Mouse (Mus musculus) kidney, adult 11 months (tissue): Measurements from ENCODE around the gene Dnajc7.

Experiments
- DNase-seq: peaks from one replicate; pipeline ENCODE4 v3.0.0; 2022

Gene Dnajc7

DNA sequence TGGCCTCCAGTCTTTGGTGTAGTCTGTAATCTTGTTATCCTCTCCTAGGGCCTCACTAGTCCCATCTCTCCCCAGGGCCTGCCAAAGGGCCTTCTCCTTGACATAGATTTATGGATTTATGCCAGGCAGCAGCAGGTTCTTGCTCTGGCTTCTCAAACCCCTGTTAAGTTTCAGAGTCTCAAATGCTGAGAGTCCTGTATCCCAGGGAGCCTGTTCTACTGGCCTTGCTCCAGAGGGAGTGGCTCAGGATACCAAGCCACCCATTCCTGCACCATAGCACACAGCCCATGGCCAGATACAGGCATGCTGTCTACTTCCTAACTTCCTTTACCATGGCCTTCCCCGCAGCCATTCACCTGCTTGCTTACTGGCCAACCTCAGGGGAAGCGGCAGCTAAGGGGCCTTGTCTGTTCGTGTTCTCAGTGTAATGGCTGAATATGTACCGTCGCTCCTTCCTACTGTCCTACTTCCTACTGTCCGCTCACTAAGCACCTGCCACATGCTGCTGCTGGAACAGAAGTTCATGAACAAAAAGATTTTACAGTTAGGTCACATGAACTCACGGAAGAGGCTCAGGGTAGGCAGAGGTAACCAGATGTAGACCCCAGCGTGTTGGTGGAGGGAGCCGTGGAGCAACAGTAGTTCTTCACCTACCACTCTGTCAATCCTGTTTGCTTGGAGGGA, 40.7 kb downstream of the Dnajc7 start:
- DNase-seq, result no peak

DNA sequence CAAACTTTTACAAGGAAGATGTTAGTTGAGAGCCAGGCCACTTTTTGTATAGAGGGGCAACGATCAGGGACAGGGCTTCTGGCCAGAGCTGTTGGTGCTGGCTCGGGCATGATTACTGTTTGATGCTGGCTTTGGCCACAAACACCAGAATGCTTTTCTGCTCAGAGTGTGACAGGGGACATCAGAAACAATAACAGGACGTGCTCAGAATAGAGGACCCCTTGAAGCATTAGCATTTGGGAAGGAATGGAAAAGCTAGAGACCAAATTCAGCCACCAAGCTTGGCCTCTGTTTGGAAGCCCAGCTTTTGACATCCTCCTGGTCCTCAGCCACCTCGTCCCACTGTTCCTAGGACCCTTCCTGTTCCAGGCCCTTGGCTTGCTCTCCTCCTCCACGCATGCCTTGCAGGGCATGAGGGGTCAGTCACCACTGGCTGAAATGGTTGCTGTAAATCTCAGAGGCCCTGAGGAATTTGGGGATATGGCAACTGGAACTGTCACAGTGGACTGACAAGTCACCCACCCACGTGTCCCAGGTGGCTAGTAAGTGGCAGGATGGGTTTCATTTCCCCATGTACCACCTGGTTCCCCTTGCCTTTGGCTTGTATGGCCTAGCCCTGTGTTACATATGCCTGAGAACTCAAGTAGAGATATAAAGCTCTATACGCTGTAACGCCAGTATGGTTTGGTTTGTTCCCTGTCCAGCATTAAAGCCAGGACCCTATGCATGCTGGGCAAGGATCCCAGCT, 41.9 kb downstream of the Dnajc7 start:
- DNase-seq, result no peak

DNA sequence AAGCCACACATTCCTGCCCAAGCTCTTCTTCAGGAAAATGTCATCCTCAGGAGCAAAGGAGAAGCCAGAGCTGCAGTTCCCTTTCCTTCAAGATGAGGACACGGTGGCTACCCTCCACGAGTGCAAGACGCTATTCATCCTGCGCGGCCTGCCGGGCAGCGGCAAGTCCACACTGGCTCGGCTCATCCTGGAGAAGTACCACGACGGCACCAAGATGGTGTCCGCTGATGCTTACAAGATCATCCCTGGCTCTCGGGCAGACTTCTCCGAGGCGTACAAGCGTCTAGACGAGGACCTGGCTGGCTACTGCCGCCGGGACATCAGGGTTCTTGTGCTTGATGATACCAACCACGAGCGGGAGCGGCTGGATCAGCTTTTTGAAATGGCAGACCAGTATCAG, 43.7 kb downstream of the Dnajc7 start:
- DNase-seq, result no peak

DNA sequence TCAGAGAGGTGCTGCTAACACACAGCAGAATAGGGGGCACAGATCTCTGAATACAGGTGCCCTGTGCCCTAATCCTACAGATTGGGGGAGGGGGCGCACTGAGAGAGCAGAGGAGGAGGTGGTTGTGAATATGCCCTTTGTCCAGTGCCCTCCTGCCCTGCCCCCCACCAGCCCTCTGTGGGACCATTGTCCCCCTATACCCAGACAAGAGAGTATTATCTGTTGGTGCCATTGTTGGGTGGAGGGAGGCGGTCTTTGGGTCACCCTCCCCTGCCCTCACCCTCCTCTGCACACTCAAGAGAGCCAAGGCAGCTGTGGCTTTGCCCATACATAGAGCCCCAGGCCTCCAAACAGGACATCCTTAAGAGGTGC, 44.5 kb downstream of the Dnajc7 start:
- DNase-seq, result peak; percentile 19

DNA sequence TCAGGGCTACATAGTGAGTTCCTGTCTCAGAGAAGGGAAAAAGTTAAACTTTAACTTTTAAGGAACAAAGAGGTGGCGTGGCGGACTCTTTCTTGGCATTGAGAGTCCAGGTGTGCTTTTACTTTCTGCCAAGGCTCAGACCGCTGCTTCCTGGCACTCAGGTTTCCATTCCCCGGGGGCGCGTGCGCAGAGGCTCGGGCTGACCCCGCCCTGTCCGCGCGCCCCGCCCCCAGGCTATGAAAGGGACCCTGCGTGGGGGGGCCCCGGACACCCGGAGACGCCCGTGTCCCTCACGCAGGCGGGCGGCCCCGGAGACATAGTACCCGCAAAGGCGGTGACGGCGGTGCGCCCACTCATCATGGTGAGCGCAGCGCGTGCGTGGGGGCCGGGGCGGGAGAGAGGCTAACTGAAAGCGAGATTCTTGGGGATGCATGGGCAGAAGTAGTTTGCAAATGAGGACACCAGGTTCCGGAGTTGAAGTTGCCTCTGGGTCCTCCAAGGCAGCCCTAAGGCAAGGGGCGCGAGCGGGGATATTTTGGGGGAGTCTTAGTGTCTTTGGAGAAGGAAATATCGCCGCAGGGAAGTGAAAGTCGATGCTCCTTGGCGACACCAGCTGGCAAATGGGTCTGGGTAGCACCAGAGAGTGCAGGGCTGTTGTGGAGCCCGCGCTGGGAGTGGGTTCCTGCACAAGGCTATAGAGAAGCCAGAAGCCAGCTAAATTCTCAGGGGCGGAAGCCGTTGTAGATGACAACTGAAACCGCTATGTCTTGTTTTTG, 45.1 kb downstream of the Dnajc7 start, which contains the start of gene Cnp:
Gene Cnp (plus strand): TSS at position 197 of the 776 bp plus-strand sequence.
- peak; percentile 78 for DNase-seq

DNA sequence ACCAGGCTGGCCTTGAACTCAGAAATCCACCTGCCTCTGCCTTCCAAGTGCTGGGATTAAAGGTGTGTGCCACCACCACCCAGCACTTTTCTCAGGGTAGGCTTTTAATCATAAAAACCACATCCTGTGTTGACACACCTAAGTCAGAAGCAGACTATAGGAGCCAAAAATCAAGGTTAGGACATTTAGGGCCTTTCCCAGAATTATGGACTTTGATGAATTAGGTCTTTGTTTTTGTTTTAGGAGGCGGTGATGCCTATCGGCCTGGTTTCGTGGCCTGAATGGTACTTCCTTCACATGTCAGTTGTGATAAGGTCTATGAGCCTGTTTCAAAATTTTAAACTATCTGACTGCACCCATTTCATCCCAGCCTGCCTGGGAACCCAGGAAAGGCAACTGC, 45.8 kb downstream of the Dnajc7 start:
- no peak for DNase-seq

DNA sequence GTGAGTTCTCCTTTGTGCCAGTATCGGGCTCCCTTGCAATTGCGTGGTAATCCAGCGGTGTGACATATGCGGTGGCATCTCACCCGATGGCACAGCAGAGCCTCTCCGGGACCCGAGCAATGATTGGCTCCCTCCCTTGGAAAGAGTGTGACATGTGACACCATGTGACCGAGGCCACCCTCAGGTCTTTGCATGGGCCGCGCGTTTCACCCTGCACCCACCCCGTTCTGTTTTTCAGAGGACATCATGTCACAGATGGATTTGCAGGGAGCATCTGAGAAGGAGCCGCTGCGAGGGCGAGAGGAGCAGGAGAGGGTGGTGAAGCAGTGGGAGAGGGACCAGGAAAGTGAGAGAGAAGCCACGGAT, 48.8 kb downstream of the Dnajc7 start:
- DNase-seq, result no peak

DNA sequence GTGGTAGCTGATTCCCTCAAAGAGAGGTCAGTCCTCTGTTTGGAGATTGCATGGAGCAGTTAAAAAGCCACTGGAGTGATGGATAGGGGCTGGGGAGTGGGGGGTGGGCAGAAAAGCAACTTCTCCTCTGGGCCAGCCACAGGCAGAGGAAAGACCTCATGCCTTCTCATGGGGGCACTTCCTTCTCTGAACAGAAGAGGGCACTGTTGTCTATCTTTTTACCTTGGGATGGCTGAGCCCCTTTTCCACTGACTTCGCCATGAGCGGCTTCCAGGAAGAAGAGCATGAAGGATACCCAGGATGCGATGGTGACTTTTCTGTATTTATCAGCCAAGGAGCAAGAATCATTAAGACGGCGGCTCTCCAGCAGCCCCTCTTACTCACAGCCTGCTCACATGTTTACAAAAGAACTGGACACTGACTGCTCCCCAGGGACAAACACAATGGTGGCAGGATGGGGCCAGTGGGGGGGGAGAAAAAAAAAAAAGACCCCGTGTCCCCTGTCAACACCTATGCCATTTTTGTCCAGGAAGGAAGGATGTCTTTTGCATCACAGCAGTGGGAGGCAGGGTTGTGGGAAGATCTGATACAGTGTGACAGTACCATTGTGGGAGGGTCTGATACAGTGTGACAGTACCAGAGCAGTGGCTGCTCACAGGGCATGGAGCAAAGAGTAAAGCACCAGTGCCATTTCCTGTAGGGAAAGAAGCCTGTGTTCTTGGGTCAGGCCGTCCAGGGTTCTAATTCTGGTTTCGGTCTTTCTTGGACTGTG, 49.4 kb downstream of the Dnajc7 start:
- DNase-seq, result peak; percentile 55

DNA sequence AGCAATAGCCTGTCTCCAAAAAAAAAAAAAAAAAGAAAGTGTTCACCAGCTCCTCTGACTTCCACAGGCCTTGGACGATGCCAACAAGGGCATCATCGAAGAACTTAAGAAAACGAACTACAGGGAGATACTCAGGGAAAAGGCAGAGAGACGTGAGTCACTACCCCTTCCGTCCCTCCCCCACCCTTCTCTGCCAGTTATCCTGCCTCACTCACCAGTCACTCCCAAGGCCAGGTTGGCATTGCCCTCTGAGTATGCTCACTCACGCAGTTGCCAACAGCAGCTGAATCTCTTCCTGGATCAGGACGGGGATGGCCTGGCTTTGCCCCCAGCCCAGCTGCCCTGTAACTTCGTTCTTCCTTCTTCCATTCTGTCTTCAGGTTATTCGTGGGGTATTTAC, 50.2 kb downstream of the Dnajc7 start:
- DNase-seq, result no peak

DNA sequence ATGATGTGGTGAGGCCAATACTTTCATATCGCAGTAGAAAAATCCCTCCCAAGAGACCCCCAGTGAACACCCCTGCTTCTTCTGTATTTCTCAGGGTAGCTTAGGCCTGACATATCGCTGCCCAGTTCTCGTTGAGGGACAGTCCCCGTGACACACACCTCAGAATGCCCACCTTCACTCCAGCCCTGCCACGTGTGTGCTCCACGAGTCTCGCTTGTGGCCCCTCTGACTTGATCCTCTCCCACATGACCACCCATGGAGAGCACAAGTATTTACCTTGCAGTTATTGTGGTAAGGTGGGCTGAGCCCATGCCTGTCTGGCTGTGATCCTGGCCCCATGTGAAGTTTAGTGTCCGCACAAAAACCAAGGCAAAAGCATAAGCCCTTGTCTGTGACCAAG, 51.3 kb downstream of the Dnajc7 start:
- no peak for DNase-seq

DNA sequence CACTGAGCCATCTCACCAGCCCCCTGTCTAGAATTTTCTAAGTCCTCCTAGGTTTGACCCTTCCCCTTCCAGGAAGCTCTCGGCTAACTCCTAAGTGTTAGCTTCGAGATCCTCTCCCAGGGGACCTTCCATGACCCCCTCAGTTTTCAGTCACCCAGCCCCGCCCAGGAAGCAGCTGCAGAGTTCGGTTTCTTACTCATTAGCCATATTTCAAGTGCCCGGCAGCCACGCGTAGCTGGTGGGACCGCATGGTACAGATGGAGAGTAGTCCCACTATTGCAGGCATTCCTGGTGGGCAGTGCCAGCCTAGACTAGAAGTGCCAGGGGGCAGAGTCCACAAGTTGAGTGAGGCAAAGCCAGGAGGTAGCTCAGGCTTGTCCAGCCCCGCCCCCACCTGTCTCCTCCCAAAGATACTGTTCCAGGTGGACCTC, 52.1 kb downstream of the Dnajc7 start:
- peak; percentile 67 for DNase-seq

DNA sequence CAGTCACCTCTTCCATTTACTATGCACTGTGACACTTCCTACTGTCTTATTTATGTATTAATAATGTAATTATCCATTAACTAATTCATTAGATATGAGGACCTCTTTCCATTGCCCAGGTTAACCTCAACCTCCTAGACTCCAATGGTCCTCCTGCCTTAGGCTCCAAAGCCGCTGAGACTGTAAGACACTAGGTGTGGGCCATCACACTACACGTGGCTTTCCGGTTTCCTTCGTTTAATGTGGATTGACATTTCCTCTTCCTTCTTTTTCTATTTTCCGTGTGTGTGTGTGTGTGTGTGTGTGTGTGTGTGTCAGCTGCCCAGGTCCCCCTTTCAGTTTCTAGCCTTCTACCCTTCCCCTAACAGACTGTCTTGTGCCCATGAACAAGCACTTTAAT, 52.7 kb downstream of the Dnajc7 start:
- no peak for DNase-seq

DNA sequence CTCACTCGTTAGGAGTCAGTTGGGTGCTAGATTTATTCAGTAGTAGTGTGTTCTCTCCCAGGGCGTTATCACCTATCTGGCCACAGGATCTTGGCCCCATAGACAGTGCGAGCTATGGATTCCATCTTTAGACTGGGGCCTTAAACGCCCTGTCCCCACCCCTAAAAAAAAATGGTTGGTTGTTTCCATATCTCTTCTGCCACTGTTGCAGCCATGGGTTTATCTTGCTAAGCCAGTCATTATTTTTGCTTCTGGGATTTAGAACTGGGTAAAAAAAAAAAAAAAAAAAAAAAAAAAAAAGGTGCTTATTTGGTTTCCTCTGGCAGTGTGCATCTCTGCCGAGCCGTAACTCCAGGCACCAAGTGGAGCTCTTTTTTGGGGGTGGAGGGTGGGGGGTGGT, 55.3 kb downstream of the Dnajc7 start:
- no peak for DNase-seq

DNA sequence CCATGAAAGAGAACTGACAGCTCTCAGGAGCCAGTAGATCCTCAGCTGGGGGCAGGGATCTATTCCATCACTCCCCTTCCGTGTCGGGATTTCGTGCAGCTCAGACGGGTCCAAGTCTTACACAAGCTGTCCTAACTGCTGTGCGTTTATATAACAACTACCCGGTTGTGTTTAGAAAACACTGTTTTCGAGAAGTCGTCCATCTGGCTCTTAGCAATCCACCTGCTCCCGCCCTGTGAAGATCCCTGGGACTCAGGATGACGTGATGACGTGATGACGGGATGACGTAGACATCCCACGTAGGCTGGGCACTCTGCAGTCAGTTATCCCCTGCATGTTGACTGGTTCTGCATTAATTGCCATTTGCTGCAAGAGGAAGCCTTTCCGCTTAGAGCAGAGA, 55.7 kb downstream of the Dnajc7 start:
- DNase-seq, result no peak

DNA sequence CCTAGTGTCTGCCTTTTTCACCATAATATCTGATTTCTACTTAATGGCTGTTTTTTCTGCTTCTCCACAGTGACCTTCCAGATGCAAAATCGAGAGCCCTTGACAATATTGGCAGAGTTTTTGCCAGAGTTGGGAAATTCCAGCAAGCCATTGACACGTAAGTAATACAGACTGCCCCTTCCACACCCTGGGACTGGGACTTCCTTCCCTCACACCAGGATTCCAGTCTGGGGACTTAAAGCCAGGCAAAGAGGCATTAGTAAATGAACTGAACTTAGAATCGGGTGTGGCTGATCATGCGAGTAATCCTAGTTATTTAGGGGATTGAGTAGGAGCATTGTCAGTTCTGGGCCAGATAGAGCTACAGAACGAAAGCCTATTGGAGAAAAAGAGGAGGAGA, 58.2 kb downstream of the Dnajc7 start:
- DNase-seq, result no peak

DNA sequence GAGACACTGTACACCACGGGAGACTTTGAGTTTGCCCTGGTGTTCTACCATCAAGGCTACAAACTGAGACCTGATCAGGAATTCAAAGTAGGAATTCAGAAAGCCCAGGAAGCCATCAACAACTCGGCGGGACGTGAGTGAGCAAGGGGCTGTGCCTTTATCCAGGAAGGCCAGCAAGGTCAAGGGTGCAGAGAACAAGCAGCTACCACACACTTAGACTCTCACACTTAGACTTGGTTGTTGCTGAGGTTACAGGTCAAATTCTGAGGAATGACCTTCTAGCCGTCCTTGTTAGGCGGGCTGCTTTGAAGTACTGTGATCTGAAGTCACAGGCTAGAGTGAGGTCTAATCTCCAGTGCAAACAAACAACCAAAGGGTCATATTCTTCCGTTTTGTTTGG, 60.5 kb downstream of the Dnajc7 start:
- DNase-seq, result no peak

DNA sequence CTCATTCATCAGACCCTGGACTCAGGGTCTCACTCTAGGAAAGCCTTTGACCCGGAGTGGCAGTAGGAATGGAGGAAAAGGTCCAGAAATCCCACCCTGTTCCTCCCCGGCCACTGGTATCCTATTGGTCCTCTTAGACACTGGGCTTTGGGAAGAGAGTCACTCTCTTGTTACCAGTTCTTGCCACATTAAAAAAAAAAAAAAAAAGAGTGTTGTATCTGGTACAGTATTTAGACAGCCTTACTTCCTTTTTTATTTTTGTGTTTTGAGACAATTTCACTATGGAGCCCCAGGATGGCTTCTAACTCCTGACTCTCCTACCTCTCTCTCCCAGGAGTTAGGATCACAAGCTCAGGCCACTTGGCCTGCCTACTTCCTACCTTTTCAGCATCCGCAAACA, 62.4 kb downstream of the Dnajc7 start:
- no peak for DNase-seq

DNA sequence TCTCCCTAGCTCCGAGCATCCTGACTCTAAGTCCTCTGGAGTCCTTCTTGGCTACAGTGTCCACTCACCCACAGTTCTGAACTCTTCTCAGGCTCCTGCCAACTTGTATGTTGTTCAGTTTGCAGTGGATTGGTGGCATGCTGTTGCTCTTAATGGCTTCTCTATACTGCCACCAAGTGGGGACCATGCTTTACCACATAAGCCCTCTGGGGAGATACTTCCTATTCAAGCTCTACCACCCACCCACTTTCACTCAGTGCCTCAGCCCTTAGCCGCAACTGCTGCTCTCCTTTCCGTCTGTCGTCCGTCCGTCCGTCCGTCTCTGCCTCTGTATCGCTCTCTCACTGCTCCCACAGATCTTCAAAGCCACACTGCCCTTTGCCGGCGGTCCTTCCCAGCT, 64.4 kb downstream of the Dnajc7 start:
- DNase-seq, result peak; percentile 57

DNA sequence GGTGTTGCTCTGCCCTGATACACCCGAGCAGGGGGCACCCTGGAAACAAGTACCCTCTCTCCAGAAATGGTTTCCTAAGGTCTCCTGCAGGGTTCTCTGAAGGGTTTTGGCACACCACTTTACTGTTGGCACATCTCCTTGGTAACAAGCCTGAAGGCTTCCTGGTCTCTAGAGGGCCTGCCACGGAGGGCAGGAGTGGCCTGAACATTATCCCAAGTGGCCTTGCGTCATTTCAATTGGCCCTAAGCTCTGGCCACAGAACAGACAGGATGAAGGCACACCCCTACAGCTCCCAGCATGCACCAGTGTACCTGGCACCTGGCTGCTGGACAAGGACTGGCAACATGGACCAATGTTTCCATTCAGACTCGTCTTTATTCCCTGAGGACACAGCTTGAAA, 67.1 kb downstream of the Dnajc7 start:
- DNase-seq, result no peak

DNA sequence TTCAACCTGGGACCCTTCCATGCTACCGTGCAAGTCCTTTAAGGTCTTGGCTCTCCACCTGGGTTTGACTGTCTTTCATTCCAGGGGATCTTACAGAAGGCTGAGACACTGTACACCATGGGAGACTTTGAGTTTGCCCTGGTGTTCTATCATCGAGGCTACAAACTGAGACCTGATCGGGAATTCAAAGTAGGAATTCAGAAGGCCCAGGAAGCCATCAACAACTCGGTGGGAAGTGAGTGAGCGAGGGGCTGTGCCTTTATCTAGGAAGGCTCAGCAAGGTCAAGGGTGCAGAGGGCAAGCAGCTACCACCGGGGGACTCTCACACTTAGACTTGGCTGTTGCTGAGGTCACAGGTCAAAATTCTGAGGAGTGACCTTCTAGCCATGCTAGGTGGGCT, 69.9 kb downstream of the Dnajc7 start:
- DNase-seq, result no peak

DNA sequence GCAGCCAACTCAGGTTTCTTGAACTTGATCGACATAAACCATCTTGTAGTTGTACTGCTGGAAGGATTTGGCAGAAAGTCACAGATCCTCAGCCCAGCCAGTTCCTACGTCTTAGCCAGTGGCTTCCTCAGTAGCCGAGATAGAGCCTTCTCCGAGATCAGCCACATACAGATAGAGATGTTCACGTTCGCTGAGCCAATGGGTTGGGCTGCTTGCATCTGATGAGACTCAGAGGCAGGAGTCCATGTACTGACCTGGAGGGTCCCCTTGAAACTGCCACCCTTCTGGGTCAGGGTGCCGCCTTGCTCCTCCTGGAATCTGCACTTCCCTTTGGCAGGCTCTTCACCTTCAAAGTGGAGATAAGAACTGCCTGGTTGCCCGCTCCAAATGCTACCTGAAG, 70.5 kb downstream of the Dnajc7 start:
- no peak for DNase-seq

DNA sequence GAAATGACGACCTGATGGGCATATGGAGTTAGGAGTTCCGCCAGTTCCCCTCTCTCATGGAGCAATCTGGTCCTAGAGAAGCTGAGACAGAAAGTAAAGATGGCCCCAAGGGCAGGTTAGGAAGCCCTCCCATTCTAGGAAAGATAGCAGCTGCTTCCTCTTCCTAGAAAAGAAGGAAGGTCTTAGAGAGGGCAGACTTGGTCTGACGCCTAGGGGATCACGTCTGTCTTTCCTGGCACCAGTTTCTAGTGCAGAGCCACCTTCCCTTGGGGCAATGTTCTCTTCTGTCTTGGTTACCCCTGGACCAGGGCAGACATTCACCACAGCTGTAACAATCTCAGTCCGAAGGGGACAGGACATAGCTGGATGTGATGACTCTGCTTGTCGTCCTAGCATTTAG, 71.8 kb downstream of the Dnajc7 start:
- DNase-seq, result no peak

DNA sequence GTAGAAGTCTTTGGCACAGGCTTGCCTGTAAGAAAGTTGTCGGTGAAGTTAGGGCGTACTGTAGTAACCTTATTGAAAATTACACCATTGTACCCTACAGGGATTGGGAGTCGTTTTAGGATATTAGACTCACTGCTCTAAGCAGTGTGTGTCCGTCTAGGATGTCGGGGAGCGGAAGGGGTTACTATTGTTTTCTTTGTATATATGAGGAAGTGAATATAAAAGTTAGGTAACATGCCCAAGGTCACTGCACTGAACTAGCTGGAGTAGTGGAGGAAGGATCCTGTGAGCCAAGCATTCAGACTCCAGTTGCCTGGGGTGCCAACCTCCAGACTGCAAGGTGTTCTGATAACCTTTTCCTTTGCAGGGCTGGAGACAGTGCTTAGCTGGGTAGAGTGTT, 73.0 kb downstream of the Dnajc7 start:
- no peak for DNase-seq
